Mouse (Mus musculus) neural tube, embryonic 12.5 days (tissue): ENCODE results near the gene E2f3. TPM values are rescaled to one million over a fixed set of nuclear protein-coding genes. Genes with fewer than 3 reads are reported as not detected.

Experiments used
- ATAC-seq: fragments of 200-750 bp; cut with Nextera tagmentation; 2 replicates; pipeline ENCODE4 v1.8.0; 2017; ENCODE audit warnings: low read depth, mild to moderate bottlenecking, moderate TSS enrichment, moderate library complexity; ENCODE audit not compliant: low FRiP score
- H3K27ac ChIP-seq: fragments of 300-500 bp; sonication (generic); 2 replicates; pipeline ENCODE4 v1.5.1; 2016
- H3K27me3 ChIP-seq: fragments of 300-500 bp; sonication (generic); replicated peaks from 2 replicates; pipeline ENCODE4 v1.6.1; 2016; ENCODE audit warnings: mild to moderate bottlenecking
- H3K36me3 ChIP-seq: fragments of 300-500 bp; sonication (generic); 2 replicates; pipeline ENCODE4 v1.6.1; 2016; ENCODE audit warnings: mild to moderate bottlenecking
- H3K4me1 ChIP-seq: fragments of 300-500 bp; sonication (generic); 2 replicates; pipeline ENCODE4 v1.6.1; 2016
- H3K4me2 ChIP-seq: fragments of 300-500 bp; sonication (generic); replicated peaks from 2 replicates; pipeline ENCODE4 v1.6.1; 2016; ENCODE audit warnings: mild to moderate bottlenecking
- H3K4me3 ChIP-seq: fragments of 300-500 bp; sonication (generic); 2 replicates; pipeline ENCODE4 v1.5.1; 2016
- H3K9ac ChIP-seq: fragments of 300-500 bp; sonication (generic); 2 replicates; pipeline ENCODE4 v1.6.1; 2016; ENCODE audit warnings: mild to moderate bottlenecking
- H3K9me3 ChIP-seq: fragments of 300-500 bp; sonication (generic); 2 replicates; pipeline ENCODE4 v1.6.1; 2016; ENCODE audit warnings: mild to moderate bottlenecking
- WGBS: fragments of 180-500 bp; shearing (Covaris S2); methylation state at CpG from one replicate; pipeline ENCODE4 v1.1.7; 2016; 5-methylcytosine and 5-hydroxymethylcytosine counted together
- polyA plus RNA-seq: library from polyadenylated mRNA; unstranded; fragments of >200 nt; fragmentation: Nextera tagmentation; extraction: Ambion mirVana; gene quantifications from 2 replicates; pipeline ENCODE4 v1.2.1, GENCODE M21; 2016

E2f3 gene
- polyA plus RNA-seq, 1 experiment from 2014 or later = 13.0 TPM

- Histone ChIP-seq H3K9me3 (no peaks in the 10 kb centered on the region), H3K27me3 (no peaks in the 10 kb centered on the region), H3K4me1 (no peaks in the 10 kb centered on the region), H3K4me2 (no peak overlapping the region), H3K27ac (no peak overlapping the region), H3K9ac (no peak overlapping the region), H3K4me3 (no peak overlapping the region), H3K36me3 (no peaks in the 10 kb centered on the region)
- ATAC-seq = 0 out of 2 replicates have a peak, but pooled peaks have one; percentile 25
- 56% methylated on average over 11 of the region's 11 CpGs for WGBS
These were observed 17.3 kb upstream of the E2f3 start for GRCm38 (mm10) chr13:30003169-30003568.

GRCm38 (mm10) chr13:30001041-30001440 lies 15.2 kb upstream of the E2f3 start:
- no peaks in the 10 kb centered on the region for H3K9me3 ChIP-seq
- H3K4me3 ChIP-seq = no peak overlapping the region
- H3K27me3 ChIP-seq = no peaks in the 10 kb centered on the region
- H3K4me2 ChIP-seq = no peak overlapping the region
- no peaks in the 10 kb centered on the region for H3K36me3 ChIP-seq
- no peak overlapping the region for H3K9ac ChIP-seq
- no peak for ATAC-seq
- no peaks in the 10 kb centered on the region for H3K4me1 ChIP-seq
- H3K27ac ChIP-seq = no peak overlapping the region
- 58% methylated on average over 5 of the region's 5 CpGs for WGBS

GRCm38 (mm10) chr13:29987956-29988355 lies 2.1 kb upstream of the E2f3 start:
- no peaks in the 10 kb centered on the region for H3K36me3 ChIP-seq
- H3K27ac ChIP-seq = no peak overlapping the region
- no peak overlapping the region for H3K4me3 ChIP-seq
- H3K27me3 ChIP-seq = no peaks in the 10 kb centered on the region
- no peaks in the 10 kb centered on the region for H3K9me3 ChIP-seq
- no peak for ATAC-seq
- no peak overlapping the region for H3K9ac ChIP-seq
- H3K4me2 ChIP-seq = no peak overlapping the region
- WGBS = 87% methylated on average over 6 of the region's 6 CpGs
- H3K4me1 ChIP-seq = peaks cover 5% of the 10 kb centered on the region

DNA sequence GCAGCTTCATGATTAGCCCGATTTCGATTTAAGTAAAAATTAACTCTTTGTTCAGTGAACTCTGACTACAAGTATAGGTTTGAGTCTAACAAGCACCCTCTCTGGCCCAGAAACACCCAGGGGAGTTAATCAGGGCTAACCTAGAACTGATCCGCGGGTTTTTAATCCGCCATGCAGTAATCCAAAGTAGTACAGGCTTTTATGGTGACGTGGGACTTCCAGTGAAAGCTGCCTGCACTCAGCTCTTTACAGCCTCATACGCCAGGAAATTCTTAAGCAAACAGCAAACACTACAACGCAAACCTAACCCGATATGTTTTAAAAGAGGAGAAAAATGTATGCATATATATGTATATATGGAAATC lies 875 bp upstream of the E2f3 start:
- no peak overlapping the region for H3K27ac ChIP-seq
- no peaks in the 10 kb centered on the region for H3K27me3 ChIP-seq
- peak overlapping the region; percentile 62 for H3K4me2 ChIP-seq
- no peaks in the 10 kb centered on the region for H3K36me3 ChIP-seq
- H3K9ac ChIP-seq = no peak overlapping the region; the same call in 1 of the 2 replicates
- no peak for ATAC-seq
- 19% methylated on average over 9 of the region's 9 CpGs for WGBS
- H3K4me1 ChIP-seq = peaks cover 7% of the 10 kb centered on the region
- H3K4me3 ChIP-seq = peak overlapping the region; percentile 91
- no peaks in the 10 kb centered on the region for H3K9me3 ChIP-seq

- Histone ChIP-seq H3K9ac (peak overlapping the region; percentile 97), H3K36me3 (no peaks in the 10 kb centered on the region), H3K4me2 (peak overlapping the region; percentile 88), H3K27ac (peak overlapping the region; percentile 88), H3K4me1 (peaks cover 7% of the 10 kb centered on the region), H3K4me3 (peak overlapping the region; percentile 91), H3K27me3 (no peaks in the 10 kb centered on the region), H3K9me3 (no peaks in the 10 kb centered on the region)
- peak; percentile 10 for ATAC-seq
- 1% methylated on average over 60 of the region's 62 CpGs for WGBS
These were observed 585 bp downstream of the E2f3 start for GRCm38 (mm10) chr13:29985101-29985854.

- Histone ChIP-seq H3K36me3 (no peaks in the 10 kb centered on the region), H3K4me1 (peaks cover 7% of the 10 kb centered on the region), H3K9ac (peak overlapping the region; percentile 97), H3K27ac (peak overlapping the region; percentile 81), H3K4me2 (peak overlapping the region; percentile 88), H3K9me3 (no peaks in the 10 kb centered on the region), H3K4me3 (peak overlapping the region; percentile 91), H3K27me3 (no peaks in the 10 kb centered on the region)
- under 1% methylated on average over 35 of the region's 69 CpGs for WGBS
- peak; percentile 48 for ATAC-seq
These were observed 1.4 kb downstream of the E2f3 start for GRCm38 (mm10) chr13:29984286-29985100.

DNA sequence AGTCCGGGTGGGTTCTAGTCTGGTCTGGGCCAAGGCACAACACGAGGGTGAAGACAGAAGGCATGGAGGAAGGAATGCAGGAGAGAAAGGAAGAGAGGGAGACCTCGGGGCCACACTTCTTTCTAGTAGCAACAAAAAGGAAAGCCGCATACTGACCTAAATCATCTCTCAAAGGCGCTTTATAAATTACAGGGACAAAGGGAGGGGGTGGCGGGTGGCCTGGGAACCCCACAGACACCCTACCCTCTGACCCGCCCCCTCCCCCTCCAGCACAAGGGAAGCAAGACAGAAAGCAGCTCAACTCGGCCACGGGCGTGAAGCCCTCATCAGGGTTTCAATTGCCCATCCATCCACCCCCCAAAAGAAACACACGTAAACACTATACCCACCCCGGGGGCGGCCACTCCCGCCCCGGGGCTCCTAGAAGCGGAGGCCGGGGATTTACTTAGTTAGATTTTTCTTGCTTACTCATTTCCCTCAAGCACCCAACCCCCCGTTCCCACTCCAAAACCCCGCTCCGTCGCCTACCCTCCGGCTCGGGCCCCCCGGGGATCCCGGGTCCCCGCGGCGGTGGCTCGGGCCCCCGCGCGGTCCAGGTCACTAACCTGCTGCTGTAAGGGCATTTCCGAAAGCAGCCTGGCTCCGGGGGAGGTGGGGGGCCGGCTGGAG lies 2.2 kb downstream of the E2f3 start:
- WGBS = 2% methylated on average over 35 of the region's 35 CpGs
- H3K36me3 ChIP-seq = peaks cover 4% of the 10 kb centered on the region; the same call in 1 of the 2 replicates

GRCm38 (mm10) chr13:29983037-29983436 lies 2.8 kb downstream of the E2f3 start:
- Histone ChIP-seq H3K9ac (peak overlapping the region; percentile 97), H3K27me3 (no peaks in the 10 kb centered on the region), H3K4me3 (peak overlapping the region; percentile 91), H3K4me1 (peaks cover 7% of the 10 kb centered on the region), H3K4me2 (peak overlapping the region; percentile 88), H3K27ac (no peak overlapping the region), H3K36me3 (peaks cover 6% of the 10 kb centered on the region; the same call in 1 of the 2 replicates), H3K9me3 (no peaks in the 10 kb centered on the region)
- ATAC-seq = no peak
- WGBS = 35% methylated on average over 6 of the region's 6 CpGs

More for the DNA sequence above, 2.2 kb downstream of the E2f3 start:
- H3K27me3 ChIP-seq = no peaks in the 10 kb centered on the region
- peak overlapping the region; percentile 81 for H3K27ac ChIP-seq
- H3K9ac ChIP-seq = peak overlapping the region; percentile 97
- ATAC-seq = 0 out of 2 replicates have a peak, but pooled peaks have one; percentile 0
- H3K9me3 ChIP-seq = no peaks in the 10 kb centered on the region
- H3K4me3 ChIP-seq = peak overlapping the region; percentile 91
- peaks cover 7% of the 10 kb centered on the region for H3K4me1 ChIP-seq
- peak overlapping the region; percentile 88 for H3K4me2 ChIP-seq

GRCm38 (mm10) chr13:29982400-29982799 lies 3.5 kb downstream of the E2f3 start:
- no peak for ATAC-seq
- Histone ChIP-seq H3K4me3 (no peak overlapping the region), H3K4me1 (peaks cover 7% of the 10 kb centered on the region), H3K27me3 (no peaks in the 10 kb centered on the region), H3K4me2 (peak overlapping the region; percentile 16; the same call in 1 of the 2 replicates), H3K36me3 (peaks cover 6% of the 10 kb centered on the region; the same call in 1 of the 2 replicates), H3K27ac (no peak overlapping the region), H3K9ac (no peak overlapping the region), H3K9me3 (no peaks in the 10 kb centered on the region)
- 79% methylated on average over 3 of the region's 3 CpGs for WGBS

GRCm38 (mm10) chr13:29979140-29979564 lies 6.7 kb downstream of the E2f3 start:
- peaks cover 4% of the 10 kb centered on the region for H3K4me1 ChIP-seq
- no peak for ATAC-seq
- H3K27me3 ChIP-seq = no peaks in the 10 kb centered on the region
- no peak overlapping the region for H3K4me3 ChIP-seq
- H3K27ac ChIP-seq = no peak overlapping the region
- peaks cover 9% of the 10 kb centered on the region; the same call in 1 of the 2 replicates for H3K36me3 ChIP-seq
- no peaks in the 10 kb centered on the region for H3K9me3 ChIP-seq
- WGBS = 86% methylated on average over 7 of the region's 7 CpGs
- H3K4me2 ChIP-seq = no peak overlapping the region
- no peak overlapping the region for H3K9ac ChIP-seq

DNA sequence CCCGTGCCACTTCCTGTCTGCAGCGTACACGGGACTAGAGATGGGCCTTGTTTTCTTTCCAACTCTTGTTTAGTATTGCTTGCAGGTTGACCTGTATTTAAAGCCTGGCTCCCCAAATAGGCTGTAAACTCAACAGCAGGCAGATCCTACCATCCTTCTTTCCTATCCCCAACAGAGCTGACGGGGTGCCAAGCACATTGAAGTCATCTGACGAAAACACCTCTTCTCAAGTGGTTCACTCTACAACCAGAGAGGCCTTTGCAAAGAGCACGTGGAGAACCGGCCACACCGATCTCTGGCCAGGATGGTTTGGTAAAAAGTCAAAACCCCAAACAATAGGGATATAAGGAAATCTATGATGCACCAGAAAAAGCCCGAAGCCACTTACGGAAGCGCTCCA lies 8.5 kb downstream of the E2f3 start:
- WGBS = 97% methylated on average over 11 of the region's 11 CpGs
- Histone ChIP-seq H3K27me3 (no peaks in the 10 kb centered on the region), H3K36me3 (peaks cover 9% of the 10 kb centered on the region; the same call in 1 of the 2 replicates), H3K9ac (no peak overlapping the region), H3K27ac (no peak overlapping the region), H3K4me1 (no peaks in the 10 kb centered on the region), H3K4me3 (no peak overlapping the region), H3K4me2 (no peak overlapping the region), H3K9me3 (no peaks in the 10 kb centered on the region)
- ATAC-seq = no peak

- Histone ChIP-seq H3K9ac (no peak overlapping the region), H3K9me3 (no peaks in the 10 kb centered on the region), H3K4me1 (no peaks in the 10 kb centered on the region), H3K27ac (no peak overlapping the region), H3K4me3 (no peak overlapping the region), H3K4me2 (no peak overlapping the region), H3K36me3 (peaks cover 9% of the 10 kb centered on the region; the same call in 1 of the 2 replicates), H3K27me3 (no peaks in the 10 kb centered on the region)
- no peak for ATAC-seq
- WGBS = 92% methylated on average over 5 of the region's 5 CpGs
These were observed 11.8 kb downstream of the E2f3 start for GRCm38 (mm10) chr13:29974066-29974465.
